Mouse (Mus musculus) cerebellum, adult 8-10 months (tissue): ENCODE results near the gene Sytl1.

Experiments
- DNase-seq: peaks from one replicate; pipeline ENCODE4 v3.0.0; 2022

Sytl1 gene

DNA sequence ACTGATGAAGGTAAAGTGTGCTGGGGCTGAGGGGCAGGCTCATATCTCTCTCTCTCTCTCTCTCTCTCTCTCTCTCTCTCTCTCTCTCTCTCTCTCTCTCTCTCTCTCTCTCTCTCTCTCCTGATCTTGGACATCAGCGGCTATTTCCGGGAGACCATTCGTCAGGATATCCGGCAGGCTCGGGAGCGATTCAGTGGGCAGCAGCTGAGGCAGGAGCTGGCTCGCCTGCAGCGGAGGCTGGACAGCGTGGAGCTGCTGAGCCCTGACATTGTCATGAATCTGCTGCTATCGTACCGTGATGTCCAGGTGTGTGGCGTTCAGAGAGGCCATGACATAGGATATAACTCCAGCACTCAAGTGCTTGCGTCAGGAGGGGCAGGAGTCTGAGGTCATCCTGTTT, 19.4 kb downstream of the Sytl1 start:
- DNase-seq, result no peak

DNA sequence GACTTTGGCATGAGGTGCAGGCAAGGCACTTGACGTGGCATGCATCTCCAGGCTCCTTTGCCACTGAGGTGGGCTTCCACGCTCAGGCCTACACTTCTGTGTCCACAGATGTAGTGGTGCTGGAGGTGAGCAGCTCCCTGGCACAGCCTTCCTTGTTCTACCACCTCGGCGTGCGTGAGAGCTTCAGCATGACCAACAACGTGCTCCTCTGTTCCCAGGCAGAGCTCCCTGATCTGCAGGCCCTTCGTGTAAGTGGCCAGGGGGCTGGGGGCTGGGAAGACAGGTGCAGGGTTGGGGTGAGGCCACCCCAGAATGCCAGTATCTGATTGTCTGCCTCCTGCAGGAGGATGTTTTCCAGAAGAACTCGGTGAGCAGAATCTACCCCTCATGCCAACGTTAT, 20.2 kb downstream of the Sytl1 start:
- DNase-seq, result no peak

DNA sequence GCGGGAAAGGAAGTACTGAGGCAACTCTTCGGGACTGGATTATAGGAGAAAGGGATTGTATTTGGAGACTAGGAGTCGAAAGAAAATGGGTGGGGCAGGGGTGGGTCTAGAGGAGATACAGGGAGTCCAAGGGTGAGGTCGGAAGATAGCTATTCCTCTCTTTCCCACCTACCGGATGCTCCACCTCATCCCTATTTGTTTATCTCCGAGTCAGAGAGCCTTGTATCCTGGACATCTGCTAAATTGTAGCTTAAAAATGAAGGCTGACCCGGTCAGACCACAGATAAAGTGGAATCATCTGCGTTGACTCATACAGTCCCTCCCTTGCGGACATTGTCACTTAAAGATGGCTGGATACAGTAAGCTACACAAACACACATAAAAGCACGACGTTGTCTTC, 21.0 kb downstream of the Sytl1 start:
- no peak for DNase-seq

DNA sequence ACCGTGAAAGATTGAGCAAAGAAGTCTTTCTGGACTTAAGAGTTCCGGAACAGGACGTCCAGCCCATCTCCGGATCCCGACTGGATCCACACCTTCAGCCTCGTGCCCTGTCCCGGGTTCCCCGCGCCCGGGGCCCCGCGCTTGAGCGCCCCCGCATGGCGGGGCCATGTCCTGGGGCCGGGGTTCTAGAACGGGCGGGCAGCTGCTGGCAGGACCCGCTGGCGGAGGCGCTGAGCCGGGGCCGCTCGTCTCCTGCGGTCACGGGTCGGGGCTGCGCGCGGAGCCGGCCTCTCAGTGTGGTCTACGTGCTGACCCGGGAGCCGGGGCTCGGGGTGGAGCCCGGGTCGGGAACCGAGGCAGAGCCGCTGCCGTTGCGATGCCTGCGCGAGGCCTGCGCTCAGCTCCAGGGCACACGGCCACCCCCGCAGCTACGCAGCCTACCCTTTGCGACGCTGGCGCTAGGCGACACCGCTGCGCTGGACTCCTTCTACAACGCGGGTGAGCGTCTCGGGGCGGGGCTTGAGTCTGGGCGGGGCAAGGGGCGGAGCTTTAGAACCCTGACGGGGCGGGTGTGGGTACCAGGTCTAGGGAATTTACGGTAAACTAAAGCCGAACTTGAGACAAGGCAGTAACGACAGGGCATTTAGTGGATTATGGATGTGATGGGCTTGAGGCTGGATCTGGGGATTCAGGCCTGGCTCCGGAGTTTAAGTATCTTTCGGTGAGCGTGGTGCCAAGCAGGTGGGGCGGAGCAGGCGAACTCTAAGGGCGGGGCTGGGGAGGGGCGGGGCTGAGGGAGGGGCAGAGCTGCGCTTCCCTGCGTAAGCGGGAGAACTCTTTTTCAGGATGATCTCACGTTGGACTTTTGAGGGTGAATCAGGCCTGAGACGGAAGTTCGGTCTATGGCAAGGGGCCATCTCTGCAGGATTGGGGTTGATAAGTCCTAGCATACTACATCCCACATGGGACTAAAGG, 21.7 kb downstream of the Sytl1 start:
- peak; percentile 86 for DNase-seq

DNA sequence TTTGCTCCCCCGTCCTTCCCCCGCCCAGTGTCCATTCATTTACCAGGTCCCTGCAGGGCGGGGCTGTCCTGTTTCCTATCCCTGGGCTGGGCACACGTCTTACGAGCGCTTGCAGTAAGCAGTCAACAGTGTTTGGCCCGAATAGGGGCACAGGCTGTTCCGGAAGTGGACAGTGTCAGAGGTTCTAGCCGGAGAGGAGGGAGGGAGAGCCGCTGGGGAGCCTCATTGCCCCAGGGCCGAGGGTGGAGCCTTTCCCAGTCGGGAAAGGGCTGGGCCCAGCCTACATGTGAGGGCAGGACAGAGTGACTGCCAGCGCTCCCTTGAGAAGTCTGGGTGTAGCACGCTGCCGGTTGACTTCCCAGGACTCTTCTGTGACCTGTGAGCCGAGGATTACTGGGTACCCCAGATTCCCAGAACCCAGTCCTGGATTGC, 22.4 kb downstream of the Sytl1 start, which contains the start of gene Map3k6:
Map3k6 (plus strand) TSS at position 329 of the 432 bp plus-strand sequence.
- DNase-seq, result no peak

DNA sequence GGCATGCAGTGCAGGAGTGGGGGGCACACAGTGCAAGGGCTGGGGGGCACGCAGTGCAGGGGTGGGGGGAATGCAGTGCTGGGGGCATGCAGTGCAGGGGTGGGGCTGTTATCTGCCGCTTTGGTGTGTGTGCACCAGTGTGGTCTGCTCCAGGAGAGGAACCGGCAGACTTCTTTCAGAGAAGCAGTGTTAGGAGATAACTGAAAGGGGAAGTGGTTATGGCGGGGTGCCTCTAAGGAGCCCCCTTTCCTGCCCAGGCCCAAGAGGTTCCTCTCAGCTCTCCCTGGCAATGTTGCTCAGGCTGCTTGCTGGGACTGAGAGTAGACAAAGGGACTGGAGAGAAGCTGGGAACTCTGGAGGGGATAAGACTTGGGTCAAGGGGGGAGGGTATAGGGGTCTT, 25.0 kb downstream of the Sytl1 start:
- DNase-seq, result no peak

DNA sequence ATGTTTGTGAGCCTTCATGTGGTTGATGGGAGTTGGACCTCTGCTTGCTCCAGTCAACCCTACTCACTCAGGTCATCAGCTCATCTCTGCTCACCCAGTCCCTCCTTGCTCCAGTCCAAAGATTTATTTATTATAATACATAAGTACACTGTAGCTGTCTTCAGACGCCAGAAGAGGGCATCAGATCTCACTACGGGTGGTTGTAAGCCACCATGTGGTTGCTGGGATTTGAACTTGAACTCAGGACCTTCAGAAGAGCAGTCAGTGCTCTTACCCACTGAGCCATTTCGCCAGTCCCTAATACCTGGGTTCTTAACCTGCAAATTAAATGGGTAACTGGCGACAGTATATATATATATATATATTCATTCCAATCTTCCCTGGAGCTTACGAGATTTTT, 27.5 kb downstream of the Sytl1 start:
- no peak for DNase-seq

DNA sequence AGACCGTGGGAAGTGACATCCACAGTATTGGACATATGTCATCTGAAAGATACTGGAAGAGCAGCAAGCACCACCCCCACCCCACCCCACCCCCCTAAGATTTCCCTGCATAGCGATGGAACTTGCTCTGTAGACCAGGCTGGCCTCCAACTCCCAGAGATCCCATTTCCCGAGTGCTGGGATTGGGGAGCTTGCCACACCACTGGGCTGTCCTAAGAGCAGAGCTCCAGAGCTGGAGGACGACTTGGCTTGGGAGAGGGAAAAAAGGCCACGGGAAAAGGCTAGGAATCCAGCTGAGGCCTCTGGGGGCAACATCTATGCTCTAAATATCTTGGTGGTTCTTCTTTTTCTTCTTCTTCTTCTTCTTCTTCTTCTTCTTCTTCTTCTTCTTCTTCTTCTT, 28.1 kb downstream of the Sytl1 start:
- DNase-seq, result no peak

DNA sequence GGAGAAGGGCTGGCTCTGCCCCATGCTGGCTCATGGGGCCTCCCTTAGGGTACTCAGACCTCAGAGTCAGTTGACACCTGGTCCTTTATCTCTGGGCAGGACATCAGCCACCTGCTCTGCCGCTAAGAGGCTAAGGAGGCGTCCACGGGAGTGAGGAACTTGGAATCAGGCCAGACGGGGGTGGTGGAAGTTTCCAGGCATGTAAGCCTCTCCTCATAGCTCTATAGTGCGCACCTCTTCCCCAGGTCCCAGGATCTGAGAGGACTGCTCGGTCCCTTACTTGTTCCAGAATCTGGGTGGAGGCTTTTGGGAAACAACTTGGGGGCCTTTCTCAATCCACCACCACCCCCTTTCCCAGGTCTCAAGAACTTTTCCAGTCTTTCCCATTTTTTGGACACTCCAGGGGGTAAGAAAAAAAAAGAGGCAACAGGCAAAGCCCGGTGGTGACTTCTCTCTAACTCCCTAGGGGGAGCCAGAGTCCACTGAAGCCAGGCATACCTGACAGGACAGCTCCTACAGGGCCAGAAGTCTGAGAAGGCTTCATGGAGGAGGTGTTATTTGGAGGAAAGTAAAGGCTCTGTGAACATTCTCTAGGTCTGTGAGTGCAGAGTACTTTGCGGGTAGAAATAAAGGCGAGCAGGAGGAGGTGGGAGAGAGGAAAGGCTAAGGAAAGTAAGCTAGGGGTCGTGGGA, 29.5 kb downstream of the Sytl1 start:
- no peak for DNase-seq

DNA sequence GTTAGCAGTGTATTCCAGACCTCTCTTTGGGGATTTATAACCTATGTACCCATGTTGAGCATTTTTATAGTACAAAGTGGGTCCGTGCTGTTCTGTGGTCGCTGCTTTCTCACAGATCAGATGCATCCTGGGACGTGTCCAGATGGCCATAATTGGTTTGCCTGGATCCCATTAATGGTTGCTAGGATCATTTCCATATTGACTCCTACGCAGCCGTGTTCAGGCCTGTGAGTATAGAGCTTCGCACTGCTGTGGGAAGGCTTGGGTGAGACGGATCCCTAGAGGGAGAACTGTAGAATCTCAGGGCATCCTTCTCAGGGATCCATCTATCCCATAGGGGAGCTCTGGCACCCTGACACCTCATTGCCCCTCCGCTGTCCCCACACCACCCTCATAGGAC, 33.3 kb downstream of the Sytl1 start:
- DNase-seq, result no peak

DNA sequence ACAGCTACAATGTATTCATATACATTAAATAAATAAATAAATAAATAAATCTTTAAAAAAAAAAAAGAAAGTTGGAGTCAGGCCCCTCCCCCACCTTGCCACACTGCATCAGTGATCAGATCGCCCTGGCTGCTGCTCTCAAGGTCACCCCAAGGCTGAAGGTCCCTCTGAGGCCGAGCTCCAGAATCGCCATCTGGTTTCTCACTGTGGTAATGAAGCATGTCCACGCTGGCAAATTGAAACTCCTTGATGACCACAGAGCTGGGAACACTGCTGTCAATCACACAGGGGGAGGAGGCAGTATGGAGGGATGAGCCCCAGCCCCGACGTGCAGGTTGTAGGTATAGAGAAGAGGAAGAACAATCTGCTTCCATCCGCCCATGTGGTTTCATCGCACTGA, 35.3 kb downstream of the Sytl1 start:
- DNase-seq, result no peak

DNA sequence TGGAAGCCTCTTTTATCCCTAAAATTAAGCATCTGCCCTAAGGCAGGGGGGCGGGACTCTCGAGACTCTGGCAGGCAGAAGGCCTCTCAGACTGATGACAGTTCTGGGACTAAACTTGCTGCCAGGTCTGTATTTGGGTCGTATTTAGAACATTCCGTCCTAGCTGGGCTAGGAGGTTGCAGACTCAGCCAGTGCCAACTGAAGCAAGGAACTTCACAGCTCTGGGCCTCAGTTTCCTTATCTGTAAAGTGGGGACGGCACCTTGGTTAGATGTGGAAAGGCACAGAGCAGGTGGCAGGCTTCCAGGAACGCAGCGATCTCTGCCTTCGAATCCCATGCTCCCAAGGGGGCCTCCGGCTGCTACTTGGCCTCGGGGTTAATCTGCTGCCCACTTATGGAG, 36.8 kb downstream of the Sytl1 start:
- no peak for DNase-seq

DNA sequence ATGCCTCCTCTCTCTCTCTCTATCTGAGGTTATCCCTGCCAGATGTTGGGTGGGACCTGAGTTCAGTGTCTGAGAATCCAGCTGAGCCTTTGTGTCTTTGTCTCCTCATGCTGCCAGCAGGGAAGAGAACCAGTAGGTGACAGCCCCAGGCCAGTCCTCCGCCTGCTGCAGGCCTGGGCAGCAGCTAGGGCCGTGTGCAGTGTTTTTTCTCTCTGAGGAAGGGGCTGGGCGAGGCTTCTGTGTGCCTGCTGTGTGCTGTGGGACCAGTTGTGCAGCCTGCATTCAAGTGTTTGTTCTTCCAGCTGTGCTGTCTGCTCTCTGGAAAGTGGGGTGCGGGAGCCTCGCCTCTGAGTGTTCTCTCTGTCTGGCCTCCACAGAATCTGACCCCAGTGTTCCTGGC, 39.0 kb downstream of the Sytl1 start:
- no peak for DNase-seq

DNA sequence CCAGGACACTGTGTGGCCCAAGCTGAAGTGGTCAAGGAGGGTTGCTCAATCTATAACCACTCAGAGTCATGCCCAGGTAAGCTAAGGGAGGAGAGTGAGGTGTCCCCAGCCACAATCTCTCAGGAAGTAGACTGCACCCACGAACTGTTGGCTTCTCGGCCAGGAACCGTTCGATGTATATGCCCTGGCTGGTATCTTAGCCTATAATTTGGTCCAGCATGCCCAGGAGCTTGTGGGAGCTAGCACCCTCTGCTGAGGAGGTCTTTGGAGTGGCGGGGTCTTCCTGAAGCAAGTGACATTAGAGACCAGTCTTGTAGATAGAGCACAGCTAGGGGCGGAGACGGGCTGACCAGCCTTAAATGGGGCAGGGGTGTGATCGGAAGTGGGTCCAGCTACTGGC, 41.2 kb downstream of the Sytl1 start:
- DNase-seq, result no peak

DNA sequence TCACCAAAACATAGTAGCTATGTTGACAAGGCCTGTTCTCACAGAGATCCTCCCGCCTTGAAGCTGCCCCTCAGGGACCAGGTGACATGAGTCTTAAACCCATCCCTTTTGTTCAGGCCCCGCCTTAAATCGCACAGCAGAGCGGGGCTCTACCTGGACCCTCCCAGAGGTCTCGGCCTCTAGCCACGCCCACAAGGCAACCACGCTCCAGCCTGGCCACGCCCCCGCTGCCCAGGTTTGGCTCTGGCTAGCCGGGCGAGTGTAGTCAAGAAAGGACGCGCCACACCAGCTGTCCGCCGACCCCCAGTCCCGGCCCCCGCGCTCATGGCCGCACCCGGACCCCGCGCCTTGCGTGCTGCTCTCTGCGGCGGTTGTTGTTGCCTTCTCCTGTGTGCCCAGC, 42.3 kb downstream of the Sytl1 start:
- no peak for DNase-seq

DNA sequence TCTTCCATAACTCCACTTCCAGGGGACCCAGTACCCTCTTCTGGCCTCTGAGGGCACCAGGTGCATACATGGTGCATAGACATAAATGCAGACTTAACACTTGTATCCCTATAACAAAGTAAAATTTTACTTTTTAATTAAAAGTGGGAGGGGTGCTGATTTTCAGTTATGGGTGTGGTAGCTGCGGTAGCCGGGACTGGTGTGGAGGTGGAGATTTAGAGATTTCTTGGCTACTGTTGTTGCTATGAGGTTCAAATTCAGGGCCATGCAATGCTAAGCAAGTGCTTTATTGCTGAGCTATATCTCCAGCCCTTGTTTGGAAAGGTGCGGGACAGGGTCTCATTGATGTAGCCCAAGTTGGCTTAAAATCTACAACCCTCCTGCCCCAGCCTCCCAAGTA, 44.2 kb downstream of the Sytl1 start:
- DNase-seq, result no peak

DNA sequence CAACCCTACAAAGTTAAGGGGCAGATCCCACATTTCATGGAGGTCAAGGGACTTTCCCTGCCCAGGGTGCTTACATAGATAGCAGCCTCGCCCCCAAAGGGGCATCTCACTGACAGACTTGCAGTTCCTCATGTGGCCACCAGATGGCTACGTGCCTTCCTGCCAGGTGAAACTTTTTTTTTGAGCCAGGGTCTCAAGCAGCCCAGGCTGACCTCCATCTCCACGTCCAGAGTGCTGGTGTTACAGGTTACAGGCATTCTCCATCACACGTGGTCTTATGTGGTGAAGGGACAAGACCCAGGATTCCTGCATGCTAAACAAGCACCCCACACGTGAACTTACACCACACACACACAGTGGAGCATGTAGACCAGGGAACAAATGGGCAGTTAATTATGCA, 45.3 kb downstream of the Sytl1 start:
- peak; percentile 61 for DNase-seq

DNA sequence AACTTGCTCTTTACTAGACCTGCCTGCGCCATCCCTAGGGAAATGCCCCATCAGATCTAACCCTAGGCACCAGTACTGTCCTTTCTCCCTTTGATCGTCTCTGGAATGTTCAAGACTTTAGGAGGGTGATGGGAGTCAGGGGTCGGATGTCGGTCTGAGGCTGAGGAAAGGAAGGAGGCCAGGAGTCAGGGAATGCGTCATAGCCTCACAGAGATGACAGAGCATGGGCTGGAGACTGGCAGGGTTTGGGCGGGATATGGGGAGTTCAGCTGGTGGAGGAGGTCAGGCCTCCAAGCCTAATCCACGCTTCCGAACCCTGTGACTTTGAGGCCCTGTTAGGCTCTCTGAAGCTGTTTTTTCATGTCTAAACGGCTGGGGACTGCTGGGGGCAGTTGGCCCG, 49.3 kb downstream of the Sytl1 start:
- DNase-seq, result no peak

DNA sequence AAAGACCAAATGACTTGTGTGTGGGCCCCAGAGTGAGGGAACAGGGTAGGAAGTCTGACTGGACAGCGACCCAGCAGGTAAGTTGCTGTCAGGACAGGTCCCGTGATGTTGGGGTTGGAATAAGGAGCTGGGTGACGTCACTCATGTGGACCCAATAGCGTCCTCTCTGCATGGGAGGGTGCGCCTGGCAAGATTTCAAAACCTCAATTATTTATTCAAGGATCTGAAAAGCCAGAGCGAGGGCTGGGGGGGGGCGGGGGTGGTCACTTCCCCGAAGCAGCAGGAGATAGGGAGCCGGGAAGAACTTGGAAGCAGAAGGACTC, 49.7 kb downstream of the Sytl1 start:
- DNase-seq, result peak; percentile 54

DNA sequence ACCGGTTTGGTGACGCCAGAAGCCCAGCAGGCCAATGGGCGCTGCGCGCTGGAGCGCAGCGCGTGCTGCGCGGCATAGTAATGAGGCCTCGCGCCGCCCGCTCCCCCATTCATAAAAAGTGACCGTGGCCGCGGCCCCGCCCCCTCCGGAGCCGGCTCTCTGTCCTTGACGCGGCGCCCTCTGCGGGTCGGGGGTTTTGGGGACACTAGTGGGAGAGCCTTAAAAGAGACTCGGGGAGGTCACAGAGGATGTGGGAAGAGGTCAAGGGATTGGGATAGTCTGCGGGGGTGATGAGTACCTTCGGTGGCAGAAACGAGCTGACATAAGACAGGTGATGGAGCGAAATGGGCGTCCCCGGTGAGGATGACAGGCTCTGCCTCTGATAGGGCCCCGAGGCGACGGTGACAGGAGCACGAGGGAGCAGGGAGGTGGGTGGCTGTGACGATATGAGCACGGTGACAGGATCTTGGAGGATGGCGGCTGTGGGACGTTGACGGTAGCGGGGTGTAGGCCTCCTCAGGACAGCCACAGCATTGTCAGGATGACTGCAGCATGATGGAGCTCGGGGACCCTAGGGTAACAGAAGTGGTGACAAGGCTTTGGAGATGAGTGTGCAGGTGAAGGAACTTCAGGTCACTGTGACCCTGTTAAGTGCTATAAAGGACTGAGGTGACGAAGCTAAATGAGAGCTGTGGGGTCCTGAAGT, 50.2 kb downstream of the Sytl1 start:
- DNase-seq, result peak; percentile 82

DNA sequence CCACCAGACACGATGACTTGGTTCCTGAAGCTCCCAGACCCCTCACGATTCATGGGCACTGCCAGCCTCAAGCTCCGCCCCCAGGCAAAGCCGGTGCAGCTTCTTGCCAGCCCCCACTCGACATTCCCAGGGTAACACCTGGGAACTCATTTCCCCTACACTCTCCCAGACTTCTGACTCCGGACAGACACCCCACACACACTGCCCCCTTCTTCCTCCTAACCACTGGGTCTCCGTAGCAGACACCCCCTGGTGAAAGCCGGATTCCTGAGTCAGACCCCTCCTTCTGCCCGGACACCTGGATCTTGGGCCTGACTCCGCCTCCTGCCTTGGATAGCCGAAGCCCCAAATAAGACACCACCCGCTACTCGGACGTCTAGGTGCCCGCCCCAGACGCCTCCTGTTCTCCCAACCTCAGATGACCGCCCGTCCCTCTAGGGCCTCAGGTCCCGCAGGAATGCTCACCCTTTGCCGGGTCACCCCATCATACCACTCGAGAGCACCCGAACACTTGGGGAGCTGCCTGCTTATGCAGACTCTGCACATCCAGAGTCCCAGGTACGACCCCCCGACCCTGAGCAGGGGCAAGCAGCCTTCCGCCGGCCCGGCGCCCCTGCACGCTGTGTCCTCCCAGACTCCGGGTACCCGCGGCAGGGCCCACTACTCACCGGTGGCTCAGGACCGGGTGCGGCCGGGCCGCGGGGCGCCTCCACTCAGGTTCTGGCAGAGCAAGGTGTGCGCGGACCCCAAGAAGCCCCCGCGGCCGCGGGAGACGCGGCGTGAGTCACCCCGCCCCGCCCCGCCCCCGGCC, 51.0 kb downstream of the Sytl1 start, which contains the start of the genes Cd164l2 and Gpr3:
Cd164l2 (plus strand) TSS at position 381 of the 811 bp plus-strand sequence.
Gpr3 (minus strand) TSS at position 786 of the 811 bp plus-strand sequence.
- peak; percentile 41 for DNase-seq

DNA sequence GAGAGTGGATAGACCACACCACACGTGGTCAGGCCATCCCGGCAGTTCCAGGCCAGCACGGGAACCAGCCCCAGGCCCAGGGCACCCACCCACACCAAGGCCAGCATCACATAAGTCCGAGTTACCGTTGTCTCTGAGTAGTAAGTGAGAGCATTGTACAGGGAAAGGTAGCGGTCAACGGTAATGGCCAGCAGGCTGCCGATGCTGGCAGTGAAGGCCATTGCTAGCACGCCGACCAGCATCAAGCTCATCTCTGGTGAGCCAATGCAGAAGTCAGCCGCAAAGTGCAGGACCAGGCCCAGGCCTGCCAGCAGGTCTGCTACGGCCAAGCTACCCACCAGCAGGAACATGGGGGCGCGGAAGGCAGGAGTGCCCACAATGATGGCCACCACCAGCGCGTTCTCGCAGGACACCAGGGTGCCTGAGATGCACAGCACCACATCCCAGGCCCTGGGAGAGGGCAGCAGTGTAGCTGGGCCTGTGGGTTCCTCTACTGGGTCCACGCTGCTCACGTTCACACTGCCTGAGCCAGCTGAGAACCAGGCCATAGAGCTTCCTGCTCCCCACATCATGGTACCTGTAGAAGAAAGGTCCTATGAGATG, 52.0 kb downstream of the Sytl1 start:
- DNase-seq, result peak; percentile 24
